Mouse (Mus musculus) gastrocnemius, postnatal 25 days (tissue): ENCODE data around the gene Cog2. TPM values are rescaled to one million over a fixed set of nuclear protein-coding genes. Genes with fewer than 3 reads are reported as not detected.

Experiments
- DNase-seq: peaks from one replicate; pipeline ENCODE4 v3.0.0; 2022
- total RNA-seq, 2 experiments: library from RNA; stranded (reverse); gene quantifications; 1 replicate in 1 of 2; 2 replicates in 1 of 2; pipeline ENCODE4 v1.2.3; 2021

Gene Cog2
- total RNA-seq, 2 experiments from 2014 or later, result 16.1 to 19.2 TPM

DNA sequence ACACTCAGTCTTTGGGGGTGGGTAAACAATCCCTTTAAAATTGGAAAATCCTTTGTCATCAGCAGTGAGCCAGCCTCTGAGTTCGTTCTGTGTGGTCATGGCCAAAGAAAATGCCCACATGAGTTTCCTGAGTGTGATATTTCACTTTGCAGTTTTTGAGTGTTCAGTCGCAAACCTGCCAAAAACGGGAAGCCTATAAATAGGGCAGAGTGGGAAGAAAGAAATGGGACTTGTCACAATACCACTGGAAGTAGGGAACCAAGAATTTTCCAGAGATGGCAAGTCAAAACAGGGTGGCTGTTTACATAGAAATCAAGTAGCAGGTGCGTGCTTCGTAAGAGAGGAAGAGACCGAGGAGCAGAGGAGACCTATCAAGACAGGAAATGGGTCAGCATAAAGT is 4.0 kb upstream of the Cog2 start:
- no peak for DNase-seq

DNA sequence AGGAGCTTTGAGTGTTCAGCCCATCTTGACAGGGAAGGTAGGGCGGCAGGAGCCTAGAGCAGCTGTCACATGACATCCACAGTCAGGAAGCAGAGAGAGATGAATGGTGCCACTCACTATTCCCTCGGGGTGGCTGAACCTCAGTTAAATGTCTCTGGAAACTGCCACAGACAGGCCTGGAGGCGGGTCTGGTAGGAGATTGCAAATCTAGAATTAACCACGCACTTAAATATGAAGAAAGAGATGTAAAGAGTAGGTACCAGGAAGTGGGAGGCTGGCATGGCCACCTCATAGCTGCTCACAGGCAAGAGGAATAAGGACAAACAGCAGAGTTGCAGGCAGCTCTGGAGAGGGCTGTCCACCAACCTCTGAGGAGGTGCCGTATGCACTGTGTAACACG is 3.4 kb upstream of the Cog2 start:
- no peak for DNase-seq

DNA sequence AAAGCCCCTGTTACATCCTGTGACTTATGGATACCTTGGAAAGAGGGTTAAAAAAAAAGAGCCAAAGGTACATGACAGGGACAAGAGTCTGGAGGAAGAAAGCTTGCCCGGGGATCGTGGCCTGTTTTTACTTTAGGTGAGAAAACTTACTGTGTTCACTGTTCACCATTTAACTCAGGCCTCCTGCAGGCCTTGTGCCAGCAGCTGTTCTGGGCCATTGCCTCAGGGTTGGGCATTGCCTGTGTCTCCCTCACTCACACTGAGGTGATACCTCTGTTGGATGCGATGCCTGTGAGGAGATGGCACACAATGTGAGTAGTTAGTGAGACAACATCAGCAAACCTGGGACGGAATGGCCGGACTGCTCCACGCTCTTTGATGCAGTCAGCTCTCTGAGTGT is 1.4 kb downstream of the Cog2 start:
- DNase-seq, result no peak

DNA sequence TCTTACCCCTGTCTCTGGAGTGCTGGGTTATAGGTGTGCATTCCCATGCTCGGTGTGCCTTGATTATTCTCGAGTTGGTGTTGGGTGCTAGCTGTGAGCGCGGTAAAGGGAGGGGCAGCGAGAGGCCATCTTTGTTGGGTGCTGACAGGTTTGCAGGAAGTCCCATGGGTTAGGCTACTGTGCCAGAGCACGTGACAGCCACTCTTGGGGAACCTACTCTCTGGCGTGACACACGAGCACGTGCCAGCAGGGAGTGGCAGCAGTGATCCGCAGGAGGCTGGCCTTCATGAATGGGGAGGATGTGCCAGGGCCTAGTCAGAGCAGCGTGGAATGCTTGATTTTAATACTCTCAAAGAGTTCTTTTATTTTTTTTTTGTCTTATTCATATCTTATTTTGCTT is 5.7 kb downstream of the Cog2 start:
- no peak for DNase-seq

DNA sequence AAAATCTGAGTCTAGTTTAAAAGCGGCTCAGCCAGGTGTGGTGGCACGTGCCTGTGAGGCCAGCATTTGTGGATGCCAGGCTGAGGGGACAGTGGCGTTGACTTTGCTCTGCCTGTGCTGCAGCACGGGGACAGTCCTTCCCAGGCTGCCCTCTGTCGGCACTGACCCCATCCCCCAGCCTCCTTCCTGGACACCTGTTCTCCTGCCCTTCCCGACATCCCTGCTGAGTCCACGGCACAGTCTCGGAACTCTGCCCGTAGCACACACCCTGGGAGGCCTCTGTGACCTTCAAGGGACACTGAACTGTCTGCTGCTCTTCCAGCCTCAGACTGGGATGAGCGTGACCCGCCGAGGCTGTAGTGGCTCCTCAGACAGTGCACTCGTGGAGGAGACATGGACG is 9.5 kb downstream of the Cog2 start:
- peak; percentile 55 for DNase-seq

DNA sequence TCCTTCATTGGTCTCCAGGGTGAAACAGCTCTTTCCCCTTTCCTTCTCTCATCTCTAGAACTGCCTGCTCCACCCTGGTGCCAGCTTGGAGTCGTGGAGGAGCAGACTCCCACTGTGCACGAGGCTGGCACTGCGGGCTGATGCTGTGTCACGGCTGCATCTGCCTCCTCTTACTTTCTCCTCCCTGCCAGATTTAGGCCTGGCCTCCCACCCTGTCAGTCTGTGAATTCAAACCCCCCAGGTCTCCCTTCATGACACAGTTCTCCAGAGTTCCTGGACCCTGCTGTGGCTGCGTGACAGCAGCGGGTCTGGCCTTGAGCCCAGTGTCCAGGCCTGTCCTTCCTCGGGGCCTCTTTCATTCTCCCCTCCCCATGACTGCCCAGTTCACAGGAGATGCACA is 10.0 kb downstream of the Cog2 start:
- DNase-seq, result no peak

DNA sequence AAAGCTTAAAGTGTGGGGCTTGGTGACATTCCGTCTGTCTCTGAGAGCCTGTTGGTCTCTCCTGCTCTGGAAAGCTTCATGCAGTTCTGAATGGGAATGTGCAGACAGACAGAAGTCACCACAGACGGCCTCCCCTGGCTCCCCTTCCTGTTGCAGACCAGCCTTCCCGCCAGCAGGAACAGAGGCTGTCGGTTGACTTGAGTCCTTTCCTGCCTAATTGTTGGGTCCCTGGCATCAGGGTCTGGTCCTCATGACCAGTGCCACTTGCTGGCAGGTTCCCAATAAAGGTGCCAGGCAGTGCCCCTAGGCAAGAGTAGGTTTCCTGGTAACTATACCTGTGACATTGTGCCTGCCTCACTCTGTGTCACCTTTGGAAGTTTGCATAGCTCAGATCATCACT is 10.4 kb downstream of the Cog2 start:
- no peak for DNase-seq

DNA sequence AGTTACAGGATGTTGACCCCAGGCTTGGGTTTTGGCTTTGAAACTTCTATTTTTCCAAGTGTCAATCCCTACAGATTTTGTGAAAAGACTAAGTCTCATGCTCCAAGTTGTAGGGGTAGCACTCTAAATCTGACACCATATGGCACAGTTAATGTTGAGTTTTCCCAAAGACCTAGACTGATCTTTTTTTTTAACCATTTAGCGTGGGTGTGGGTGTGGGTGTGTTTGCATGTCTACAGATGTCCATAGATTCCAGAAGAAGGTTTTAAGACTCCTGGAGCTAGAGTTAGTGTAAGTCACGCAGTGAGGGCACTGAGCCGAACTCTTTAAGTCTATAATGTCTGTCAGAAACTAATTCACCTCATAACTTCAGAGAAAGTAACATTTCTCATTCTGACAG is 12.1 kb downstream of the Cog2 start:
- no peak for DNase-seq

- no peak for DNase-seq
Observed at GRCm38 (mm10) chr8:124535451-124535850, 14.9 kb downstream of the Cog2 start.

DNA sequence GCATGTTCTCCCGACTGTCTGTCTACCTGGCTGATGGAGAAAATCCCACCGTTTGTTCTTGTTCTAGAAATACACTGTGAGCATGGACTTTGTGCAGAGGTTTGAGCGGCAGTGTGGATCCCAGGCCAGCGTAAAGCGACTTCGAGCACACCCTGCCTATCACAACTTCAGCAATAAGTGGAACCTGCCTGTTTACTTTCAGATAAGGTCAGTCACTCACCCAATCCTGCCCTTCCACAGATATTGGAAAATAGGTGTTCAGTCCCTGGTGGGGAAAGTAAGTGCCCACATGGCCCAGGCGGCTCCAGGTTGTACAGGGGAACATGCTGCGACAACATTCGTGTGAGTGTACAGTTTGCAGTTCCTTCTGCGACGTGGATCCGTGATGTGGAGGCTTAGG is 20.3 kb downstream of the Cog2 start:
- DNase-seq, result no peak

DNA sequence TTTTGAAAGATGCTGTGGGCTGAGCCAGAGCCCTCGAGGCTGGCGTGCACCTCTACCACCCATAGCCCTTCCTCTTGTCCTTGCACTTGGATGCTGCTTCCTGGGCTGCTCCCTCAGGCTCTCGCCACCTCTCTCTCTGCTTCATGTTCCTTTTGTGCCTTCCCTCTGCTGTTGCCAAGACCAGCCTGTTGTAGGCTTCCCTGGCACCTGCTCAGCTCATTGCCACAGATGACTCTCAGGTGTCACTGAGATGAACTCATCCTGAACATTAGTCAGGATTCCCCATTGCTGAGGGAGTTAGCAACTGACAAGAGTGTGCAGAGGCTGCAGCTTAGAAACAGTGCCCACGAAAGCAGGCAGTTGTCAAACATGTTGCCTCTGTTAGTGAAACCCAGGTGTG is 21.4 kb downstream of the Cog2 start:
- DNase-seq, result no peak

- DNase-seq, result no peak
Observed at GRCm38 (mm10) chr8:124543272-124543671, 22.7 kb downstream of the Cog2 start.

GRCm38 (mm10) chr8:124546371-124546770 is 25.8 kb downstream of the Cog2 start:
- DNase-seq, result no peak

GRCm38 (mm10) chr8:124546815-124547214 is 26.2 kb downstream of the Cog2 start:
- DNase-seq, result no peak

GRCm38 (mm10) chr8:124547269-124547668 is 26.7 kb downstream of the Cog2 start:
- no peak for DNase-seq

GRCm38 (mm10) chr8:124548187-124548586 is 27.6 kb downstream of the Cog2 start:
- DNase-seq, result no peak

GRCm38 (mm10) chr8:124551011-124551661 is 30.6 kb downstream of the Cog2 start:
- no peak for DNase-seq

- no peak for DNase-seq
Observed at GRCm38 (mm10) chr8:124555113-124555750, 34.7 kb downstream of the Cog2 start.

- no peak for DNase-seq
Observed at GRCm38 (mm10) chr8:124556164-124556563, 35.6 kb downstream of the Cog2 start.

DNA sequence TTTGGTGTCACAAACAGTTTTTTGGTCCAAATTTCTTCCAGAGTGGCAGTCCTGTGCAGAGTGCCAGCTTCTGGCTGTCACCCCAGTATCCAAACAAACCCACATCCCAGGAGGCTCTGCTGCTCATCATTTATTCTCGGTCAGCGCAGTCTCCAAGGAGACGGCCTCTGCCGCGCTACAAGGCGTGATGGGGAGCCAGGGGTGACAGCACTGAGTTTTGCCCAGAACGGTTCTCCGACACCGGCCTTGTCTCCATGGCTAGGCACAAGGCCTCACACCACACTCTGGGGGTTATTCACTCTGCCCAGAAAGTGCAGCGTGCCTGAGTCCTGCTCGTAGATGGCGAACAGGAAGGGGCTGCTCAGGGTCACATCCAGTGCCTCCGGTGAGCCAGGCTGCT is 36.1 kb downstream of the Cog2 start:
- DNase-seq, result no peak

DNA sequence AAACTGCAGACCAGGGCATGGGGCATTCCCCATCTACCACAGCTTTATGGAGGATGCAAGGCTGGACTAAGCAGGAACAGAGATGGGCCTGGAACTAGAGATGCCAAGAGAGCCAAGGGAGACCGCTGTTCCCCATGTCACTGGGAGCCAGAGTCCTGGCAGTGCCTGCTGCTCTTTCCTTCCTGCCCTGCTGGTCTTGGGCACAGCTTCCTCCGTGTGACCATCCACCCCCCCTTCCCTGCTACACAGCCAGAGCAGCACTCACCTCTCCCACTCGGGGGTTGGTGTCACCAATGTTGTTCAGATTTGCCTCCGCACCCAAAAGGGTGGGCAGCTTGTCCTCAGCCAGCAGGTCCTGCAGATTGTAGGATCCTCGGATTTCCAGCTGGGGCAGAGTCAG is 36.9 kb downstream of the Cog2 start:
- no peak for DNase-seq

- DNase-seq, result no peak
Observed at GRCm38 (mm10) chr8:124567126-124567525, 46.6 kb downstream of the Cog2 start.

DNA sequence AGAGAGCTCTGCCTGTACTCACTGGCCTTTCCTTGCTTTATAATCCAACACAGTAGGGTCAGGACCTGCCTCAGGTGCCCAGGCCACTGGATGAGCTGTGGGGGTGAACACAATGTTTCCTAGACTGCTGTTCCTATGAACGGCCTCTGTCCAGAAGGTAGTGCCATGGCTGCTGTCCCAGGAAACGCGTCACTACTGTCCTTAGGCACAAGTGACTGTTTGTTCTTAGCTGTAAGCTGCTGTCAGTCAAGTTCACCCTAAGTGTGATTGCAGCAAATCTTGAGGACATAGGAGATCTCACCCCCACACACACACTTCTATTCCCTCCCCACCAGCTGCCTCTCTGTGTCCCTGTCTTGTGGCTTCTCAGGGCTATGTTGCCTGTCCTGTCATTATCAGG is 47.0 kb downstream of the Cog2 start:
- DNase-seq, result peak; percentile 27

DNA sequence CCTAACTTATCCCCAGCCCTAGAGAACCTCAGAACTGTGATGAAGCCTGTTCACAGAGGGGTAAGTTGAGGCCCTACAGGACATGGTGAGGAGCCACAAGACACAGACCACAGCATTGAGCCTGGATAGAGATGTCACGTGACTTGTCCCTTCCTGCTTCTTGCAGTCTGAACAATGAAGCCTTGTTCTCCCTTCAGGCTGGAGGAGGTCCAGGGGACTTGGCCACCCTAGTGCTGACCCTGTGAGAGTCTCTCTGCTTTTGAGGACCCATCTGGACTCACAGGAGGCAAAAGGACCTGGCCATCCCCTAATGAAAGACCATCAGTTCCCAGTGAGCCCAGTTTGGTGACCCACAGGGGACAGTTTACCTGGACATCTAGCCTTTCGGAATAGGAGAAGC is 48.5 kb downstream of the Cog2 start:
- DNase-seq, result no peak
